ENCODE assay signal across 35 mouse cellular contexts in genomic region chr14:72864130-72864529, GRCm38 (mm10).
"Had no signal": no experiment of that assay in that cellular context is flagged by ENCODE, and none has a peak within 500 bp of the region (broad histone marks: within the 10 kb centered on the region; RNA-seq: fewer than 3 reads in every experiment).

No protein-coding gene starts in this region.

- H3K9me3 ChIP-seq: heart, embryonic 10.5 days; heart, embryonic 12.5 days; heart, embryonic 13.5 days; heart, embryonic 15.5 days; hindbrain, embryonic 10.5 days; hindbrain, embryonic 12.5 days; hindbrain, embryonic 13.5 days; hindbrain, embryonic 15.5 days; intestine, embryonic 15.5 days; kidney, embryonic 15.5 days had no signal

- H3K4me3 ChIP-seq: heart, embryonic 10.5 days; heart, embryonic 12.5 days; heart, embryonic 13.5 days; heart, embryonic 15.5 days; hindbrain, embryonic 10.5 days; hindbrain, embryonic 12.5 days; hindbrain, embryonic 13.5 days; hindbrain, embryonic 15.5 days; intestine, embryonic 15.5 days; kidney, embryonic 15.5 days; layer of hippocampus, adult 2 months had no signal

- H3K36me3 ChIP-seq: heart, embryonic 10.5 days; heart, embryonic 12.5 days; heart, embryonic 13.5 days; heart, embryonic 15.5 days; hindbrain, embryonic 10.5 days; hindbrain, embryonic 12.5 days; hindbrain, embryonic 13.5 days; hindbrain, embryonic 15.5 days; intestine, embryonic 15.5 days; kidney, embryonic 15.5 days had no signal

- H3K9ac ChIP-seq: heart, embryonic 12.5 days; heart, embryonic 13.5 days; heart, embryonic 15.5 days; hindbrain, embryonic 12.5 days; hindbrain, embryonic 13.5 days; hindbrain, embryonic 14.5 days; hindbrain, embryonic 15.5 days; intestine, embryonic 15.5 days; kidney, embryonic 15.5 days had no signal

- ATAC-seq: hindbrain, embryonic 16.5 days; hindbrain, postnatal 0 days; inflammation-experienced regulatory T-cells, adult 6 months; intestine, embryonic 15.5 days; intestine, embryonic 16.5 days; intestine, postnatal 0 days had no signal

- H3K27ac ChIP-seq: heart, embryonic 10.5 days; heart, embryonic 13.5 days; heart, embryonic 15.5 days; hindbrain, embryonic 10.5 days; hindbrain, embryonic 12.5 days; hindbrain, embryonic 13.5 days; hindbrain, embryonic 14.5 days; hindbrain, embryonic 15.5 days; hindbrain, postnatal 0 days; intestine, embryonic 15.5 days; kidney, postnatal 0 days; layer of hippocampus, adult 2 months had no signal

- H3K4me2 ChIP-seq: heart, embryonic 11.5 days; heart, embryonic 12.5 days; heart, embryonic 13.5 days; heart, embryonic 15.5 days; hindbrain, embryonic 12.5 days; hindbrain, embryonic 13.5 days; hindbrain, embryonic 14.5 days; hindbrain, embryonic 15.5 days; intestine, embryonic 15.5 days; kidney, embryonic 15.5 days had no signal

- H3K4me1 ChIP-seq: heart, embryonic 10.5 days; heart, embryonic 15.5 days; intestine, embryonic 15.5 days had no signal

- H3K27me3 ChIP-seq: heart, embryonic 12.5 days; heart, embryonic 13.5 days; heart, embryonic 15.5 days; hindbrain, embryonic 12.5 days; hindbrain, embryonic 13.5 days; hindbrain, embryonic 15.5 days; intestine, embryonic 15.5 days; kidney, embryonic 15.5 days had no signal

- DNase-seq: heart, postnatal 10 days; heart, postnatal 14 days; heart, postnatal 36 days; heart, postnatal 4 days; kidney, adult 11 months; kidney, adult 18-20 months; kidney, adult 2 months; kidney, adult 8-10 months; kidney, adult 9 months; kidney, postnatal 10 days; kidney, postnatal 14 days; kidney, postnatal 25 days; kidney, postnatal 36 days; kidney, postnatal 4 days; layer of hippocampus, adult 9-11 months; layer of hippocampus, postnatal 36 days had no signal
